Mouse (Mus musculus): Measurements from ENCODE around the gene Inpp5a. TPM values are rescaled to one million over a fixed set of nuclear protein-coding genes. Genes with fewer than 3 reads are reported as not detected.

The Inpp5a gene
- polyA plus RNA-seq, 1 experiment from 2014 or later = 35.5 TPM

DNA sequence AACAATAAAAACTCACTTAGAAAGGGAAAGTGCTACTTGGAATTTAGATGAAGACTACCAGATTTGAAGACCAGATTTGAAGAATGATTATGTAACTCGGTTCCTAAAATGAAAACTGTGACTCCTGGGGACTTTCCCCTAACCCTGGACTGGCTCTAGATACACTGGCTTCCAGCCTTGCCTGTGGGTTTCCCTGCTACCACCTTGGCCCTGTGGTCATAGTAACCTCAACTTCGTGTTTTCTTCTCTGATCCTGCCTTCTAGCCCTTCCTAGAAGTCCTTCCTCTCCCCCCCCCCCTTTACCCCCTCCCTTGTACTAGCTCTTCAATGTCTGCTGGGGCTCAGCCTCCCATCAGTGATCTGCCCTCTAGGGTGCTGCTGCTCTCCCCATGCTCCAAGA lies 87.8 kb downstream of the Inpp5a start:
- ATAC-seq = no peak
- 65% methylated on average over 2 of the region's 2 CpGs for WGBS
- Histone ChIP-seq H3K27ac (no peak overlapping the region), H3K4me2 (replicated peaks) (no peak overlapping the region), H3K9me3 (no peaks in the 10 kb centered on the region), H3K4me1 (replicated peaks) (peaks cover 12% of the 10 kb centered on the region; the same call in 1 of the 2 replicates), H3K36me3 (0 out of 2 replicates have a peak, but pooled peaks cover 4% of the 10 kb centered on the region), H3K27me3 (replicated peaks) (no peaks in the 10 kb centered on the region), H3K4me3 (replicated peaks) (no peak overlapping the region), H3K9ac (no peak overlapping the region)

GRCm38 (mm10) chr7:139477748-139478147 lies 88.8 kb downstream of the Inpp5a start:
- Histone ChIP-seq H3K9ac (no peak overlapping the region), H3K4me1 (replicated peaks) (peaks cover 4% of the 10 kb centered on the region; the same call in 1 of the 2 replicates), H3K4me3 (replicated peaks) (no peak overlapping the region), H3K36me3 (0 out of 2 replicates have a peak, but pooled peaks cover 4% of the 10 kb centered on the region), H3K27me3 (replicated peaks) (no peaks in the 10 kb centered on the region), H3K4me2 (replicated peaks) (no peak overlapping the region), H3K9me3 (no peaks in the 10 kb centered on the region), H3K27ac (no peak overlapping the region)
- ATAC-seq = no peak
- 88% methylated on average over 3 of the region's 3 CpGs for WGBS

GRCm38 (mm10) chr7:139479077-139479476 lies 90.2 kb downstream of the Inpp5a start:
- no peak overlapping the region for H3K27ac ChIP-seq
- no peak overlapping the region for H3K4me2 ChIP-seq (replicated peaks)
- H3K36me3 ChIP-seq = 0 out of 2 replicates have a peak, but pooled peaks cover 4% of the 10 kb centered on the region
- 60% methylated on average over 1 of the region's 1 CpGs for WGBS
- H3K9me3 ChIP-seq = no peaks in the 10 kb centered on the region
- ATAC-seq = no peak
- H3K4me1 ChIP-seq (replicated peaks) = no peaks in the 10 kb centered on the region
- no peaks in the 10 kb centered on the region for H3K27me3 ChIP-seq (replicated peaks)
- no peak overlapping the region for H3K4me3 ChIP-seq (replicated peaks)
- H3K9ac ChIP-seq = no peak overlapping the region

- WGBS = 82% methylated on average over 6 of the region's 6 CpGs
These were observed 90.7 kb downstream of the Inpp5a start for GRCm38 (mm10) chr7:139479626-139480025.

DNA sequence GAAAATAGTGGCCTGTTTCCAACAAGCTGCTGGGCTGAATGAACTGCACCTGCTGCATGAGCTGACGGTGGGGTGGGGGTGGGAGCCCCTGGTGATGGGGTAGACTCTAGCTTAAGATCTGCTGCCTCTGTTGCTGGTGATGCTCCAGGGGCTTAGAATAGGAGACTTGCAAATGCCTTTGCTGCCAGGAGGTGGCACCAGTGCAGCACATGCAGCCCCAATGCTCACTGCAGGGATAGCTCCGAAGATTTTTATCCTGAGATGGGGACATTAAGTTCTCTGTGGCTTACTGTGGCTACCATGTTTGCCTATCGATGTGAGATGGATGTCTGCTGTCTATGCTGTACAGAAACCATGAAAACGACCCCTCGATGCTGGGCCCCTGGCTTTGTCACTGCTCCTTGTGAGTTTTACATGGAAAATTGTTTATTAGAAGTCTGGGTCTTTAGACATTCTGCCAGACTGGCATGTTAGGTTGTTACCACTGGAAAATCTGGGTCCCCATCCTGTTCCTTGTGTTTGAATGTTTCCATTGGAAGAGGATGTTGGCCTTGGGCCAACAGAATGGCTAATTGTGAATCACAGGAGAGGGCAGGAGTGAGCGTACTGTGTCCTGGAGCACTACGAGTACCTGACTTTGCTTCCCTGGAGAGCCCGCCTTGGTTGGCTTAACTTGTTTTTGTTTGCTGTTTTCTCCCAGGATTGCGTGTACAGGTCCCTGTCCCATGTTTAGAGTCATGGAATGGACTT lies 95.5 kb downstream of the Inpp5a start:
- Histone ChIP-seq H3K4me3 (replicated peaks) (no peak overlapping the region), H3K4me1 (replicated peaks) (no peaks in the 10 kb centered on the region), H3K4me2 (replicated peaks) (no peak overlapping the region), H3K9ac (no peak overlapping the region), H3K9me3 (no peaks in the 10 kb centered on the region), H3K27ac (no peak overlapping the region), H3K27me3 (replicated peaks) (no peaks in the 10 kb centered on the region), H3K36me3 (0 out of 2 replicates have a peak, but pooled peaks cover 4% of the 10 kb centered on the region)
- peak; percentile 53 for ATAC-seq
- 62% methylated on average over 9 of the region's 9 CpGs for WGBS

More at GRCm38 (mm10) chr7:139479626-139480025, 90.7 kb downstream of the Inpp5a start:
- no peak overlapping the region for H3K4me2 ChIP-seq (replicated peaks)
- ATAC-seq = no peak
- no peaks in the 10 kb centered on the region for H3K9me3 ChIP-seq
- no peak overlapping the region for H3K9ac ChIP-seq
- no peaks in the 10 kb centered on the region for H3K4me1 ChIP-seq (replicated peaks)
- 0 out of 2 replicates have a peak, but pooled peaks cover 4% of the 10 kb centered on the region for H3K36me3 ChIP-seq
- H3K27me3 ChIP-seq (replicated peaks) = no peaks in the 10 kb centered on the region
- no peak overlapping the region for H3K4me3 ChIP-seq (replicated peaks)
- H3K27ac ChIP-seq = no peak overlapping the region

DNA sequence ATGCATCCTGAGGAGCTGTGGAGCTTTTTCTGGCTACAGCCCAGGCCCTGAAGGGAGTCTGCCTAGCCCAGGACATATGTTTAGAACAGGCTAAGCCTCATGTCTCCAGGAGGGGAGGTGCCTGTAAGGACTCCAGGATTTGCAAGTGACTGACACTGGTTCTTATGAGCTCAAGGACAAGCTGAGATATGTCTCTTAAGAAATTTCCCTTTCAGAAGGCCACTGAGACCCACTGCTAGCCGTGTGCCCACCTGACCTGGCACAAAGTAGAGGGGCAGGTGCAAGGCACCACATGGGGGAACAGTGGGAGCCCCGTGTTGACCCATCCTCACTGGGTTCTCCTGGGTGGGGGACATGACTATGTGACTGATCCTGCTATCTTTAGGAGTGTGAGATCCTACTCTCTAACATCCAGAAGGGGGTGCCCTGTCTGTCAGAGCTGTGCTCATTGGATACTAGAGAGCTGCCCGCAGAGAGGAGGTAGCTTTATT lies 100.9 kb downstream of the Inpp5a start:
- Histone ChIP-seq H3K36me3 (no peaks in the 10 kb centered on the region), H3K9ac (no peak overlapping the region), H3K9me3 (no peaks in the 10 kb centered on the region), H3K4me3 (replicated peaks) (no peak overlapping the region), H3K4me1 (replicated peaks) (no peaks in the 10 kb centered on the region), H3K4me2 (replicated peaks) (no peak overlapping the region), H3K27me3 (replicated peaks) (no peaks in the 10 kb centered on the region), H3K27ac (no peak overlapping the region)
- WGBS = 77% methylated on average over 3 of the region's 3 CpGs
- ATAC-seq = no peak

DNA sequence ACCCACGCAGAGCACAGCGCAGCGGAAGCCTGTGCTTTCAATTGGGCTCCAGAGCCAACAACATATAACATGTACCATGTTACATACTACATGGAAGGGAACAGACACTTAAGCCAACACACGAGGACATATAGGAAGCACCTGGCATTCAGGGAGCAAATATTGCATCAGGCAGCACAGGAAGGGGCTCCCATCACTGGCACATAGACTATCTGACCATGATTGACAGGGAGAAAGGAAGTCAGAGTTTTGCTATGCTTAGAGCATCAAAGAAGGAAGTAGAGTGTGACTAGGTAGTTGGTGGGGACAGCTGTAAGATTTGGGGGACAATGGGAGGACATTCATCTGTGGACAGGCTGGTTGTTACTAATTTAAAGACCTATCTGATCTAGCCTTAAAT lies 103.4 kb downstream of the Inpp5a start:
- no peak for ATAC-seq
- Histone ChIP-seq H3K27me3 (replicated peaks) (no peaks in the 10 kb centered on the region), H3K9ac (no peak overlapping the region), H3K9me3 (no peaks in the 10 kb centered on the region), H3K27ac (no peak overlapping the region), H3K36me3 (no peaks in the 10 kb centered on the region), H3K4me1 (replicated peaks) (no peaks in the 10 kb centered on the region), H3K4me2 (replicated peaks) (no peak overlapping the region), H3K4me3 (replicated peaks) (no peak overlapping the region)
- 90% methylated on average over 4 of the region's 4 CpGs for WGBS

DNA sequence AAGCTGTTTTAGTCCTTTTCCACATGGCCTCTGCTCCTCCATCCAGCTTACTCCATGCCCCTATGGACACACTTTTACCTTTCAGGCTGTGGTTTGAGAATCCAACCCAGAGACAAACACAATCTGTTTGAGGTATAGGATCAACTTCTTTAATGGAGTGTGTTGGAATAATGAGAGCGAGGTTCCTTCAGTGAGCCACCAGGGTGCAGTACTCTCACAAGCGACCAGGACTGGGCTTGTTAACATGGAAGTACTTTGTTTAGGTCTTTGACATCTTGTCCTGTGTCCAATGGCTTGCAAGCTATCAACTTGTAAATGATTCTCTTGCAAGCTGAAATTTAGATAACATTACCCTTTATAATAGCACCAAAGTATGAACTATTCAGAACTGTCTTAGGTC lies 104.0 kb downstream of the Inpp5a start:
- ATAC-seq = no peak
- WGBS = 63% methylated on average over 2 of the region's 2 CpGs
- H3K27ac ChIP-seq = no peak overlapping the region
- H3K4me3 ChIP-seq (replicated peaks) = no peak overlapping the region
- H3K36me3 ChIP-seq = no peaks in the 10 kb centered on the region
- no peaks in the 10 kb centered on the region for H3K27me3 ChIP-seq (replicated peaks)
- H3K4me2 ChIP-seq (replicated peaks) = no peak overlapping the region
- H3K9ac ChIP-seq = no peak overlapping the region
- no peaks in the 10 kb centered on the region for H3K9me3 ChIP-seq
- no peaks in the 10 kb centered on the region for H3K4me1 ChIP-seq (replicated peaks)

DNA sequence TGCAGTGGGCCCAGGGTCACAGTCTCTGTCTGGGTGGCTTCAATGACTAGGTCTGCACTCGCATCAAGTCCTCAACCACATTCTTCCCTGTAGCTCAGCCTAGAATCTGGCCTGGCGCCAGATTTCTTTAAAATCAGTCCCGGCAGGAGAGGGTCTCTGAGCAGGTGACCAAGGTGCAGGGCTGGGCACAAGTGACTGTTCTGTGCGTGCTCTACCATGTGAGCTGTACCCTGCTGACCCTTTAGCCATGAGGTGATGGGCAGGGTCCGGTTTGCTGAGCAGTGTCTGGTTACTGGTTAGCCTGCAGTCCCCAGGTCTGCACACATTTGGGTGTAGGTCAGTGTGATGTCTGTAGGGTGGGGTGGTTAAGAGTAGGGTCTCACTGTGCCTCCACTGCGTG lies 106.9 kb downstream of the Inpp5a start:
- H3K36me3 ChIP-seq = no peaks in the 10 kb centered on the region
- H3K27ac ChIP-seq = no peak overlapping the region
- WGBS = 68% methylated on average over 6 of the region's 6 CpGs
- H3K9ac ChIP-seq = no peak overlapping the region
- ATAC-seq = no peak
- no peak overlapping the region for H3K4me2 ChIP-seq (replicated peaks)
- no peaks in the 10 kb centered on the region for H3K9me3 ChIP-seq
- H3K4me1 ChIP-seq (replicated peaks) = no peaks in the 10 kb centered on the region
- H3K4me3 ChIP-seq (replicated peaks) = no peak overlapping the region
- no peaks in the 10 kb centered on the region for H3K27me3 ChIP-seq (replicated peaks)

GRCm38 (mm10) chr7:139498038-139498625 lies 109.2 kb downstream of the Inpp5a start:
- H3K27ac ChIP-seq = no peak overlapping the region
- no peaks in the 10 kb centered on the region for H3K36me3 ChIP-seq
- H3K4me3 ChIP-seq (replicated peaks) = no peak overlapping the region
- no peaks in the 10 kb centered on the region for H3K27me3 ChIP-seq (replicated peaks)
- no peak for ATAC-seq
- H3K4me2 ChIP-seq (replicated peaks) = no peak overlapping the region
- no peaks in the 10 kb centered on the region for H3K9me3 ChIP-seq
- 79% methylated on average over 19 of the region's 19 CpGs for WGBS
- no peak overlapping the region for H3K9ac ChIP-seq
- H3K4me1 ChIP-seq (replicated peaks) = no peaks in the 10 kb centered on the region

DNA sequence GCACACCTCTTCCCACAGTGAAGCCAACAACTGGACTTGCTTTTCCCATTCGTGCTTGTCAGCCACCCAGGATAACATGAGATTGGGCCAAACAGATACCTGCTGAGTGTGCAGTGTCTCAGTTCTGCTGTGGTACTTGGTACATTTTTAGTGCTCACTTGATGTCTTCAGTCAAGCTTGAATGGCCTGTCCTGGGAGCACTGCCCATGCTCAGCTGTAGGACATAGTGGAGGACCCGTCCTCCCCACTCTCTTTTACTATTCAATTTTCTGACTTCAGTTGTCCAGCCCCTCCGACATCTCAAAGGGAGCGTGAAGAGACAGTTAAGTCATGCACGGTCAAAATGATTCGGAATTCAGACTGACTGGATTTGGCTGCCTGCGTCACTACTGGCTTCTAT lies 115.2 kb downstream of the Inpp5a start:
- no peak for ATAC-seq
- H3K9ac ChIP-seq = no peak overlapping the region; the same call in 1 of the 2 replicates
- no peak overlapping the region for H3K4me3 ChIP-seq (replicated peaks)
- H3K4me2 ChIP-seq (replicated peaks) = no peak overlapping the region
- H3K9me3 ChIP-seq = no peaks in the 10 kb centered on the region
- H3K36me3 ChIP-seq = no peaks in the 10 kb centered on the region
- no peak overlapping the region for H3K27ac ChIP-seq
- no peaks in the 10 kb centered on the region for H3K4me1 ChIP-seq (replicated peaks)
- H3K27me3 ChIP-seq (replicated peaks) = no peaks in the 10 kb centered on the region
- WGBS = 94% methylated on average over 7 of the region's 7 CpGs

GRCm38 (mm10) chr7:139506677-139507412 lies 117.9 kb downstream of the Inpp5a start:
- Histone ChIP-seq H3K27ac (no peak overlapping the region), H3K9me3 (no peaks in the 10 kb centered on the region), H3K9ac (no peak overlapping the region), H3K27me3 (replicated peaks) (no peaks in the 10 kb centered on the region), H3K4me2 (replicated peaks) (no peak overlapping the region), H3K36me3 (no peaks in the 10 kb centered on the region), H3K4me1 (replicated peaks) (no peaks in the 10 kb centered on the region), H3K4me3 (replicated peaks) (no peak overlapping the region)
- no peak for ATAC-seq
- WGBS = 60% methylated on average over 9 of the region's 9 CpGs
